Mouse (Mus musculus) lung, adult 2 months (tissue): Measurements from ENCODE around the gene Prss8.

Experiments
- CTCF ChIP-seq: fragments of 200-500 bp; IDR thresholded peaks from 2 replicates; pipeline ENCODE4 v1.5.1; 2011; ENCODE audit warnings: mild to moderate bottlenecking, low read length, control low read depth; ENCODE audit not compliant: insufficient read depth
- POLR2A ChIP-seq: fragments of 200-500 bp; IDR thresholded peaks from 2 replicates; pipeline ENCODE4 v1.6.1; 2011; ENCODE audit warnings: low read depth, mild to moderate bottlenecking, control low read depth, low read length, borderline replicate concordance; ENCODE audit errors: extremely low read depth

GRCm38 (mm10) chr7:127935028-127935722 lies 5.3 kb upstream of the Prss8 start:
- TF ChIP-seq CTCF (peak; percentile 51), POLR2A (peak; percentile 68; the same call in 1 of the 2 replicates)
